Mouse (Mus musculus) liver, postnatal 0 days (tissue): ENCODE results near the gene Dnajc12.

Experiments used
- CTCF ChIP-seq: sonication (generic); IDR thresholded peaks from 2 replicates; pipeline ENCODE4 v1.5.1; 2016; ENCODE audit warnings: antibody characterized with exemption, low read depth
- EP300 ChIP-seq: IDR thresholded peaks from 2 replicates; pipeline ENCODE4 v1.6.1; 2016; ENCODE audit warnings: antibody characterized with exemption, low read depth, mild to moderate bottlenecking

- TF ChIP-seq CTCF, result no peak
- no peak for TF ChIP-seq EP300
These were observed 43.2 kb upstream of the Dnajc12 start for GRCm38 (mm10) chr10:63338914-63339643.
